Mouse (Mus musculus): ENCODE measurements around the gene Bdh1.

DNA sequence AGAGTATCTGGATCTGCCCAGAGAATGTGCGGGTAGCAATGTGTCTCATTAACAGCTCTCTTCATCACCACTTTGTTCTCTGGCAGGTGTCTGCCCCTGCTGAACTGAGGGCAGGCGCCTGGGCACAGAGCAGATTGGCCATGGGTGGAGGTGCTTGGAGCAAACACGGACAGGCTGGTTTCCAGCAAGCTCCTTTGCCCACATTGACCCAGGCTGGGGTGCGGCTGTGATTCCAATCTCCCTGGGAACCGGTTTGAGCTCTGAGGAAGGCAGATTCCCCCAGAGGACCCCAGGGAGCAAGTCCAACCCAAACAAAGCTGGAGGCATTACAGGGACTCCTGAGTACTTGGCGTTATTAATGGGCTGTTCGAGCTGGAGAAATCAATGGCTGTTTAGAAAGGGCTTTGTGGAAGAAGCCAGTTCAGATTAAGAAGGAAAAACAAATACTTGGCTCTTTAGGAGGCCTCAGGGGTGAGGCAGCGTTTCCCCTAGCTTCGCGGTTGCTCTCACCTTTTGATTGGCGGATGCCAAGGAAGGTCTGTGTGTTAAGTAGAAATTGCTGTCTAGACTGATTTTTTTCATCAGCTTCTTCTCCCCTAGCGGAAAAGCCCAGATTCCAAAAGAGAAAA is 71.0 kb downstream of the Bdh1 start:
- no peak for TF ChIP-seq POLR2A (IDR thresholded peaks at IDR 0.05; ENCODE audit: low read depth, low read length)
- TF ChIP-seq CTCF (conservative IDR thresholded peaks at IDR 0.05; ENCODE audit: insufficient read depth, insufficient read length, low read depth, low read length), result no peak

All from kidney, adult 2 months (tissue).